Mouse (Mus musculus): ENCODE measurements around the gene Pdpk1. TPM values are rescaled to one million over a fixed set of nuclear protein-coding genes. Genes with fewer than 3 reads are reported as not detected.
A peak's percentile ranks its signal among the peaks of the same experiment; 100 is the strongest.
"Not testable (repeated sequence)": the region's sequence is repeated elsewhere in the genome, so short reads cannot be mapped to it uniquely, and the experiment has no call there.

Gene Pdpk1
- total RNA-seq, 2 experiments from 2014 or later: 54.4 to 57.5 TPM

DNA sequence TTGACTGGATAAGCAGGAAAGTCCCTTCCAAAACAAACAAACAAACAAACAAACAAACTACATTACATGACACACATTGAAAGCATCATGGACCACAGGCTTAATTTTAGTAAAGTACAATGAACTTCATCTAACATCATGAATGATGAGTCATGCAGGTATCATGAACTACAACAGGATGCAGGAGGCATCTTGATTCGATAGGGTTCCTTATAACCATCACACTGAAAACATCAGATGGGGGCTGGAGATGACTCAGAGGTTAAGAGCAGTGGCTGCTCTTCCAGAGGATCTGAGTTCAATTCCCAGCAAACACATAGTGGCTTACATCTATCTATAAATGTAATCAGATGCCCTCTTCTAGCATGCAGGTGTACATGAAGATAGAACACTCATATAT is 23.1 kb downstream of the Pdpk1 start:
- DNase-seq (ENCODE audit: low spot score in 2 of 2): no peak

DNA sequence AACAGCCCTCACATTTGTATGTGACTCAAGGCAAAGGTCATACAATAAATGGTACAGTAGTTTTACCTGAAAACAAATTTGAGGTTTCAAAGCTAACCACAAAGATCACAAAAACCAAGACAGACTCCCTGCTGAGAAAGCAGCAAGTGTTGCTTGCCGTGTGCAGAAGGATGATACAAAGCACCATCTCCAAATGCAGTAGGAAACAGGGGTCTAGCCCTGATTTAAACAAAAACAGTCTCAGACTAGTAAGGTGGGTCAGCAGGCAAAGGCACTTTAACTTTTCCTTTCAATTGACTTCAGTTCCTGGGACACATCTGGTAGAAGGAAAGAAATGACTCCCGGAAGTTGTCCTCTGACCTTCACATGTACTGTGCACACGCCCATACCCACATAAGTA is 23.9 kb downstream of the Pdpk1 start:
- DNase-seq (ENCODE audit: low spot score in 2 of 2): no peak

DNA sequence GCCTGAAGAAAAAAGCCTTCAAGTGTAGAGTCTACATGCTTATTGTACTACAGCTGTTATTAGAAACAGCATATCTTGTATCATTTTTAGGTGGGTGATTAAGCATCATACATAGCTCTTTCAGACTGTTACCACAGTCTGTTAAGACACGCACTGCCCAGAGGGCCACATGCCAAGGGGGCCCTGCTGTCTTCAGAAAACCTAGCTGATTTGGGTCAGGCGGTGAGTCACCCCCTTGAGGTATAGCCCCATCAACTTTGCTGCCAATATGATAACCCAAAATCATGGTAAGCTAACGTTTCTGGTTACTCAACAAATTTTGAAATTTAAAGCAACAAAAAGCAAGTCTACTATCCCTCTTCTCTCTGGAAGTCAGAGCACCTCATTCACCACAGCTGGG is 31.3 kb downstream of the Pdpk1 start:
- no peak for DNase-seq (ENCODE audit: low spot score in 2 of 2)

DNA sequence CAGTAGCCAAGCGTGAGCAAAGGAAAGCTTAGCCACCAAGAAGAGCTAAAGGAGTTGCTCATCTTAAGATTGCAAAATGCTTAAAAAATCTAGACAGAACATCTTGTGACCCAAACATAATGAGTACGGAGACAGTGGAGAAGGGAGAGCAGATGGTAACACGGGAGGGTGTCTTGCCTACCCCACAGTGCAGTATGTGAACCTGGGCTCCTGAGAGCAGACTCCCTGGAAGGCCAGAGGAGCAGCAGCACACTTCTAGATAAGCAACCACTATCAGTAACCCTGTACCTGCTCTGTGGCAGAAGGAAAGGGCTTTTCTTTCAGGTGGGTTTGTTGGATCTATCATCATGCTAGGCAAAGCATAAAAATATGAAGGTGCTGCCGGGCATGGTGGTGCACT is 37.7 kb downstream of the Pdpk1 start:
- DNase-seq (ENCODE audit: low spot score in 2 of 2): no peak

DNA sequence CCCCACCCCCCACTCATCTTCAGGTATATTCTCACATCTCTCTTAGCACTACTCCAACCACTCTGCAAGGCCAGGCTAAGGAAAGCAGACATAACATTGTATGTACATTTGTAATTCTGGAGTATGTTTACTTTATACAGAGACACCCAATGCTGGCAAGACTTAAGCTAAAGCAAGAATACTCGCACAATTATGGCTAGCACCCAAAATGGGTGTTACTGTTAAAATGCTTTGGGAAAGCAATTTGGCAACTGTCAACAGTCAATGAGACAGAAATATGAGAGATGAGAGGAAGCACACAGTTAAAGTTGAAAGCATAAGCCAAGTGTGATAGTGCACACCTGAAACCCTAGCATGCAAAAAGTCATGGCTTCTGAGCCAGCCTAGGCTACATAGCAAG is 39.5 kb downstream of the Pdpk1 start:
- DNase-seq (ENCODE audit: low spot score in 2 of 2): no peak

DNA sequence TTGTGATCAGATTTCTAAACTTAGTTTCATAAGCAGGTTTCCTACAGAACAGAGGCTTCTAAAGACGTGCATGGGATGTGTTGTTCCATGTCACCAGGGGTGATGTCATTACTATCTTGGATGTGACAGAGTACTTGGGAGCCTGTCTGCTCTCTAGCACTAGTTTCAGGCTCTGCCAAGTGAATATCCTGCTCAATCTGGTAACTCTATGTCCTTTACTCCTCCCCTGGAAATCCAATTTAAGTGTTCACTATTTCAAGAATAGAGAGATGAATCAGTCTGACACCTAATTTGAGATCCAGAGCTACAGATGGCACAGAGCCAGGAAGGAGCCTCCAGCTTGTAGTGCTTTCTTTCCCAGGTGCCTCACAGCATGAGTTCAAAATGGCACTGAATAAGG is 41.8 kb downstream of the Pdpk1 start:
- DNase-seq (ENCODE audit: low spot score in 2 of 2): no peak

DNA sequence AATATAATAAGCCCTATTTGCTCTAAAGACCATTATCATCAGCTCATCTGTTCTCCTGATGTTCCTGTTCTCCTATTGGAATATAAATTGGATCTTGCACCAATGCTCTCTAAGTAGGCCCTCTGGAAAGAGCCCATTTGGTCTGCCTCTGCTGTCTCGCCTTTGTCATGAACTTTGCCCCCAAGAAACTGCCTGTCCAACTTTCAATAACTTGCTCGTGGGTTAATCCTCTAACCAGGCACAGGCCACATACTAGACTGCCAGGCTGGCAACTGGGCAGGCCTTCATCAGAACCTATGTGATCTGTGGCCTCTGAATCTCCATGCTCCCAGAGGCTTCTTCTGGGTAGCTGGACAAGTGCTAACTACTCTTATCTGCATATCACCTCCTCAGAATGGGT is 45.6 kb downstream of the Pdpk1 start:
- DNase-seq (ENCODE audit: low spot score in 2 of 2): no peak

DNA sequence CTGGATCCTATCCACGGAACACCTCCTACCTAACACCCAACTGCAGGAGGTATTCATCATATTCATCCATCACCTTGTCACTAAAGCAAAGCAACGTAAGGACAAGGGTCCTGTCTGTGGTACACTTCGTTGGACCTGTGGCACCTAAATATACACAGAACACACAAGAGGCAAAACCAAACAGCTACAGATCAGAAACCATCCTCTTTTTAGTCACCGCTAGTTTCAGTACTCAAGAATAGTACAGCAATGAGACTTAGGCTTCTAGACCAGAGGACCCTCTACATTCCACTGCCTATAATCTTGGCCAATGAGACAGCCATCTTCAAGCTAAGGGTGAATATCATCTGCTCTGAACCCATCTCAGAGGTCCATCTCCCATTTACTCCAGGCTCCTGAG is 52.4 kb downstream of the Pdpk1 start:
- DNase-seq (ENCODE audit: low spot score in 2 of 2): no peak

DNA sequence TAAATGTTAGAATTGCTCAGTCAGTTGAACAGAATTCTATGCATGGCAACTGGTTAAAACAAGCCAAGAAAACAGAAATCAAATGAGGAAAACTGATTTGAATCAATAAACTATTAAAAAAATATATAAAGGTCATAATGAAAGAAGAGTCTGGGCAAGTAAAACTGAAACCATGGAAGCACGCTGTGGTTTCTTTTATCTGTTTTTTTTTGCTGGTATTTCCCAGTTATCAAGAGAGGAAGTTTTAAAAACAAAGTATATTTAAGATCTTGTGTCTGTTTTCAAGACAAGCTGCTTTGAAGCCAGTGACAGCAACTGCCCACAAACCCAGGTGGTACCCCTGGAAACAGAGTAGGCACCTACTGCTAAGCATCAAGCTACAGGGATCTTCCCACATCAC is 60.1 kb downstream of the Pdpk1 start:
- DNase-seq (ENCODE audit: low spot score in 2 of 2): no peak

DNA sequence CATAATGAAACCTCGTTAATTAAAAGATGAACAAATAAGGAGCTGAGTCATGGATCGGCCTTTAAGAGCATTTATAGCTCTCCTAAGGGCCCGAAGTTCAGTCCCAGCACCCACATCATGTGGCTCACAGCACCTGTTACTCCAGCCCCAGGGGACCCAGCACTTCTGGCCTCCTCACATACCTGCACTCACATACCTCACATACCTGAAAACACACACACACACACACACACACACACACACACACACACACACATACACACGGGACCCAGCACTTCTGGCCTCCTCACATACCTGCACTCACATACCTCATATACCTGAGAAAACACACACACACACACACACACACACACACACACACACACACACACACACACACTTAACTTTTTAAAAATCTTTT is 64.3 kb downstream of the Pdpk1 start:
- DNase-seq (ENCODE audit: low spot score in 2 of 2): not testable (repeated sequence)

DNA sequence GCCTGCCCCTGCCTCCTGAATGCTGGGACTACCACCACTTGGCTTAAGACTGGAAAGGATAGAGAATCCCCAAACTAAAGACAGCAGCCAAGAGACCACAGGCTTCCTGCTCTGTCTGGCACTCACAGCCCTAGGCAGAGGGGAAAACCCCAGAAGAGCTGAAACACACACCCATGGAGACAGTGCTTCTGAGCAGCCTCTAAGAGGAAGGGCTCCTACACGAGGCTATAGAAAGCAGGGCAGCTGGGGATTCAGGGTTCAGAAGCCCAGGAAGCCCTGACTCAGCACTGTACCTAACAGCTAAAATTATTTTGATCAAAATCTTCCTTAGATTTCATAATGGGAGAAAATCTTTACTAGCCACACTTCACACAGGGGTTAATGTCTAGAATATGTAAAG is 66.1 kb downstream of the Pdpk1 start:
- DNase-seq (ENCODE audit: low spot score in 2 of 2): no peak

DNA sequence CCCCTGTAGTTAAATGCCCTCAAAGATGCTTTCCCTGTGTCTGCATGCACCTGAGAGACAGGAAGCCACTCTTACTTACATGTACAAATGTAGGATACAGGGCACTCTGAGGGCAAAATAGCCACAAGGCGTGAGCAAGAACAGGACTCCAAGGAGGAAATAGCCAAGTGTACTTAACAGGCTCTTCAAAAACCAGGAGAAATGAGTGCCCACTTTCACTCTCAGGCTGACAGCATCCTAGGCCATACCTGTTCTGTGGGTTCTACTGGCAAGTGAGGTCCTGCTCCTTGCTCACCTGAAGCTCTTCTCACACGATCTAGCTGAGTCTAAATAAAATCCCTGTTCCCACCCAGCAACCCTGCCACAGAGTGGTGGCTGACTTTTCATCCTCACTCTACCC is 73.6 kb downstream of the Pdpk1 start:
- DNase-seq (ENCODE audit: low spot score in 2 of 2): no peak

DNA sequence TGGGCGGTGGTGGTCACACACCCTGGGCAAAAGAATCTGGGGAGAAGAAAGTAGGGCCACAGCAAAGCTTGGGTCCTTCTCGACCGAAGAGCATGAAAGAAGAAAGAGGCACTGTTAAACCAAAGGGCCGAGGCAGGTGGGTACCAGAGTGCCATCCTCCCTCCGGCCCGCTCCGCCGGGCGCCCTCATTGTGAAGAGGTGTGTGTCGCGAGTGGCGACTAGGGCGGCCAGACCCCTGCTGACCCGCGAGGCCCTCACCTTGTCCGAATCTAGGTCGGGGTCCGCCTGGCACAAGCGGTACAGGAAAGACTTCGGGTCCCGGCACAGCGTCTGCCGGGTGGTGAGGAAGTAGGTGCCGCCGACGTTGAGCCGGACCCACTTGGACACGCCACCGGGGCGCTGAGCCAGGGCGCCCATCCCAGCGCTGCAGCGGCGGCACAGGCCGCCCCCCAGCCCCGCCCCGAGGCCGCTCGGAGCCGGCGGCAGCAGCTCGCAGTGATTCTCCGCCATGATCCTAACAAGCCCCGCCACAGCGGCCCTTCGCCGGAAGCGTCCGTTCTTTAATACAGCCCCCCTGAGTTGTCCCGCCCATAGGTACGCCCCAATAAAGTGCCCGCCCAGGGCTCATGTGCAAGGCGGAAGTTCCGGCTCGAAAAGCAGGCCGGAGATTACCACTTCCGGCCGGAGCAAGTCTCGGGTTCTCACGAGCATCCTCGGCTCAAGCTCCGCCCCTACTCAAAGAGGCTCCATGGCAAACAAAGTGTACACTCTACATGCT is 77.6 kb downstream of the Pdpk1 start, which contains the start of gene Kctd5:
TSS of gene Kctd5 (minus strand) at position 567 of the 778 bp plus-strand sequence.
- DNase-seq (ENCODE audit: low spot score in 2 of 2): peak; percentile 93

DNA sequence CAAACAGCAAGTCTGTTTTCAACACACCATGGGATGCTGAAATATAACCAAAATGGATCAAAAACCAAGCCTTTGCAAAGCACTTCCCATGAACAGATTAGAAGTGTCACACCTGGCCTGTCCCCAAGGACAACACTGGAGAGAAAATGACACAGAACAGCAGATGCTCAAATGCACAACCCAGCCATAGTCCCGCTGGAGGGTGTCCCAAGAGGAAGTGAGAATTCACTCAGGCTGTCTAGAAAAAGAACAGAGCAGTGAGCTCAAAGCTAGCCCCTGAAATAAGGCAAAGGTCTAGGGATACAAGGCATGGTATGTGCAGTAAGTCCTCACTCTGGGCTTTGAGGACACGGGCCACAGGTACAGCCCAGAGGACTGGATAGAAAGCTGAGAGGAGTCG is 81.2 kb downstream of the Pdpk1 start:
- DNase-seq (ENCODE audit: low spot score in 2 of 2): no peak

DNA sequence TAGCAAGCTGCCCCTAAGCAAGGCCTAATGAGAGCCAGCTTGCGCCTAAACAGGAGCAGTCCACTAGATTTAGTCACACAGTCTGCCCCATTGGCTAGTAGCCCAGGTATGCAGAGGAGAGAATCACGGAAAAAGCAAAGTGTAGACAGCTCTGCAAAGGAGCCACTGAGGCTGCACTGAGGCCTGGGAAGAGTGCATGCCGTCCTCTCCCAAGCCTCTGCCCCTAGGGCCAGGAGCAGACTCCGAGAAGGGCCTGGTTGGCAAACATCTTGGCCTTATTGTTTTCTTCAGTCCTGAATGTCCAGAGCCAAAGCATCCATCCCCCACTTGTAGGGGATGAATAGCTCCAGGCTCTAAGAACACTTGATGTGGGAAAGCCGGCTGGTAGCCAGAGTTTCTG is 82.5 kb downstream of the Pdpk1 start:
- no peak for DNase-seq (ENCODE audit: low spot score in 2 of 2)

DNA sequence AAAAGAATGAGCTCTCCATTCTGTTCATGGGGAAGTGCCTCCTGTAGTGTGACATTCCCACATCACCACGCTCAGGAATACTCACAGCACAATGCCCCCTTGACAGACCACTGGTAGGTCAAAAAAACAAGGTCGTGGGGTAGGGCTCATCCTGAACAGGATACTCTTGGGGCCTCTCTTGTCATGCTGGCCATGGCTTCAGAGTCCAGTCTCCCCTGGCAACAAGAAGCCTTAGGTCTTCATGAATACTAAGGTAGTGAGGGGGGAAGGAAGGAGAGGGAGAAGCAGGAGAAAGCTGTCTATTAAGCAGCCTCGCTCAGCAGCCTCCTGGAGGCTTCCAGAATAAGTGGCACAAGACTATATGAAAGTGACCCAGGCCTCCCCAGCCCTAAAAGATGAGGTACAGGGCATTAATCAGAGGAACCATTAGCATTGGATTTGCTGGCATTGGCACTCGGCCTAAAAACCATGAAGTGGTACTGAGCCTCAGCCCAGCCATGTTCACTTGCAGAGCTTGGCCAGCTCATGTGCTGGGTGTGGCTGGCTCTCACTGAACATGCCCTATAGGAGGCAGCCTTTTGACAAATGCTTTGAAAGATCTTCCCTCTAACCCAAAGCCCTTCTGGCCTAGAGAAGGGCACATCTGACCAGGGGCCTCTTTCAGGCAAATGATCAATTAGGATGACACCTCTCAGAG is 88.1 kb downstream of the Pdpk1 start:
- DNase-seq (ENCODE audit: low spot score in 2 of 2): no peak

DNA sequence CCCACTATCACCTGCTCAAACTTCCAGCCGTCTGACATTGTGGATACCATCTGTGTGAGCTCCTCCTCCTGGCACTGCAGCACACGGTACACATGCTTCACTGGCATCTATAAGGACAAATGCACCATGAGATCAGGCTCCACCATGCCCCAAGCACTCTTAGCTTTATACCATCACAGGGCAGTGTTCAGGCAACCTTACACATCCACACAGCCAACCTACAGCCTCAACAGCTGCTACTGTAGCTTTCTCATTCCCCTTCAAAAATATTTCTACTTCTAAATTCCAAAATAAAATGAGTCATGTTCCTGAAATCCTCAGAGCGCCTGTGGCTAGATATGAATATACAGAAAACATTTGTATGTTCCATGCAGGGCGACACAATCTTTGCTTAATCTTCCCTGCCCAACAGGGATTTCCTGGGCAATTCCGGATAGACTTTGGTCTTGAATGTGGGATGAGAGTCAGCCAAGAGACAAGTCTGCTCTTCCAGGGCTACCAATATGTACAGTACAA is 92.9 kb downstream of the Pdpk1 start:
- no peak for DNase-seq (ENCODE audit: low spot score in 2 of 2)

DNA sequence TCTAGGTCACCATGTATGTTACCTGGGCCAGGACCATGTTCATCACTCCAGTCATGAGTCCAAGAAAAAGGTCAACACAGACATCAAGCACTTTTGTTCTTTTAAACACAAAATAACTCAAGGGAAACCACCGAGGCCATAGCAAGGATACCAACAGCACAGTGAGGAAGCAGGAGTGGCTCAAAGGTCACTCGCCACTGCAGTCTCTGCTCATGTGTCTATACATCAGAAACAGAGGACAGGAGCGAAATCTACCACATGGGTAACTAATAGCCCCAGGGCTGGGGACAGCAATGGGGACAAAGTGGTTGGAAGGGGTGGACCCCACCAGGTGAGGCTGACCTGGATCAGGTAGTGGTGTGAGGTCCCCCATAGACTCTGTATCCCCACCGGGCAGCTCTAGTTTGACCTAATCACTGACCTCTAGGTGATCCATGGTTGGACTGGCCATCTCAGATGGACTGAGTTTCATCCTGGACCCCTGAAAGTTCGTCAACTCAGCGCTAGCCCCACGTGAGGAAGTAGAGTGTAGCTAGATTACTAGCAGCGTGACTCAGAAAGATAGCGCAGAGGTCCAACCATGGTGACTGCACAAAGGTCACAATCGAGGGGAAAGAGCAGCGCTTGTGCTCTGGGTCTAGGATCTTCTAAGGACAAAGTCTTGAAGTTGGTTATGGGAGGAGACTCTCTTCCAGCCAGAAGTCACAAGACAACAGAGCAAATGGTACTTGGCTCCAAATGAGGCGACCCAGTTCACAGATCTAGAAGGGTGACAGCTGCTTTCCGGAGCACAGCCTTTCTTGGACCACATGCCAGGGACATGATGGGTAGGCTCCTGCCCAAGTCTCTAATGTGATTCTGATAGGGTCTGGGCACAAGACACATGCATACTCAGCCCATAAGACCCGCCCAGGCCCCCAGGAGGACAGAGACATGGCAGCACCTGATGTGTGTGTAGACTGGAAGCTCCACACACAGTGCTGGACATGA is 93.8 kb downstream of the Pdpk1 start:
- DNase-seq (ENCODE audit: low spot score in 2 of 2): no peak

DNA sequence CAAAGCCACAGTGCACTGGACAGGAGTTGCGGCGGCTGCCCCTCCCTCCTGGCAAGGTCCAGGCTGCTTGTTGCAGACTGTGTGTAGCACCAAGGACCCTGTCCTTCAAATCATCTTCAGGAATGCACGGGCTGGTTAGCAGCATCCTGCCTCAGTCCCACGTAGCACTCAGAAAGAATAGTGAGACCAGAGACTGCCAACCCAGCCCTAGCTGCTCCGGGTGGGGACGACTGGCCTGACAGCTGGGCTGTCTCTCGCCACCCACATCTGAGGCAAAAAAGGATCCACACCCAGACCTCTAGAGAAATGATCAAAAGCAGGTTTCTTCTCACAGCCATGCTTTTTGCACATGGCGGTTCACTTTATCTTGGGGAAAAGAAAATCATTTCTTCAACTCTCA is 101.7 kb downstream of the Pdpk1 start:
- no peak for DNase-seq (ENCODE audit: low spot score in 2 of 2)

DNA sequence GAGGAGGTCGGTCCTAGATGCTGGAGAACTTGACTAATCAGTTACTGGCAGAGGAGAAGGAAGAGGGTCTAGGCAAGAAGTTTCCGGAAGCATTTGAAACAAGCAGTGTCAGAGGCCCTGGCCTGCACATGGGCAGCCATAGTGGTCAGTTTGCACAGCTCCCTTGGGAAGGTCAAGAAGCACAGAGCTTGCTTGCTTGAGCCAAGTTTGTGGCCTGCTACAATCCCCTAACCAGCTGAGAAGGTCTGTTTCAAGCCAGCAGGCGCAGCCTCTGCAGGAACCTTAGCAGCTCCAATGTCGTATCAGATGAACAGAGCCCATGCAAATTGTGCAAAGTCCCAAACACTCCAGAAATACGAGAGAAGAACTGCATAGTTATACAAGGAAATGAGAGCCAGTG is 102.7 kb downstream of the Pdpk1 start:
- DNase-seq (ENCODE audit: low spot score in 2 of 2): no peak

DNA sequence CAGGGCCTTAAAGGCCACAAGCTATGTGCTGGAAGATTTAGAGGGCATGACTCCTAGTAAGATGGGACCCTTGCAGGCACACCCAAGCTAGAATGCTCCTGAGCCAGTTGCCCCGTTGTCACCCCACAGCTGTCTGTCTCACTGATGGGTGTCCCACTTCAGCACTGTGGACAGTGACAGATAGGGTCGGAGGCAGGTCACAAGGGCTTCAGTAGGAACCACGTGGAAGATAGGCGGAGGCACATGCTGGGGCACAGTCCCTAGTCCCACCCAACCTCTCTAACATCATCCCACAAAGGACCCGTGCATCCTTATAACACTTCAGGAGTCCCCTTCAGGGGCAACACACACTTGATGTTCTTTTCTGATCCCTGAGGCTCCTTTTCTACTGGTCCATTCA is 104.7 kb downstream of the Pdpk1 start:
- no peak for DNase-seq (ENCODE audit: low spot score in 2 of 2)

All from adrenal gland, adult 18-20 months (tissue).